Mouse (Mus musculus) embryonic facial prominence, embryonic 12.5 days (tissue): ENCODE data around the gene Ythdc1. TPM values are rescaled to one million over a fixed set of nuclear protein-coding genes. Genes with fewer than 3 reads are reported as not detected.
"Not testable (repeated sequence)": the region's sequence is repeated elsewhere in the genome, so short reads cannot be mapped to it uniquely, and the experiment has no call there.

ENCODE experiments used
- ATAC-seq: fragments of 200-750 bp; cut with Nextera tagmentation; 2 replicates; pipeline ENCODE4 v1.8.0; 2017; ENCODE audit not compliant: insufficient number of reproducible peaks, insufficient read depth, low FRiP score, low TSS enrichment
- H3K27ac ChIP-seq: fragments of 300-500 bp; sonication (generic); 2 replicates; pipeline ENCODE4 v1.5.1; 2016; ENCODE audit warnings: mild to moderate bottlenecking
- H3K27me3 ChIP-seq: fragments of 300-500 bp; sonication (generic); 2 replicates; pipeline ENCODE4 v1.6.1; 2016; ENCODE audit warnings: mild to moderate bottlenecking, moderate library complexity
- H3K36me3 ChIP-seq: fragments of 300-500 bp; sonication (generic); 2 replicates; pipeline ENCODE4 v1.6.1; 2016; ENCODE audit warnings: mild to moderate bottlenecking
- H3K4me1 ChIP-seq: fragments of 300-500 bp; sonication (generic); 2 replicates; pipeline ENCODE4 v1.6.1; 2016
- H3K4me2 ChIP-seq: fragments of 300-500 bp; sonication (generic); replicated peaks from 2 replicates; pipeline ENCODE4 v1.6.1; 2016; ENCODE audit warnings: mild to moderate bottlenecking, moderate library complexity
- H3K4me3 ChIP-seq: fragments of 300-500 bp; sonication (generic); 2 replicates; pipeline ENCODE4 v1.5.1; 2016; ENCODE audit warnings: mild to moderate bottlenecking
- H3K9ac ChIP-seq: fragments of 300-500 bp; sonication (generic); 2 replicates; pipeline ENCODE4 v1.6.1; 2016; ENCODE audit warnings: mild to moderate bottlenecking, moderate library complexity
- H3K9me3 ChIP-seq: fragments of 300-500 bp; sonication (generic); 2 replicates; pipeline ENCODE4 v1.6.1; 2016; ENCODE audit warnings: mild to moderate bottlenecking, moderate library complexity
- WGBS: fragments of 180-500 bp; shearing (Covaris S2); methylation state at CpG from one replicate; pipeline ENCODE4 v1.1.7; 2016; 5-methylcytosine and 5-hydroxymethylcytosine counted together
- polyA plus RNA-seq: library from polyadenylated mRNA; unstranded; fragments of >200 nt; fragmentation: Nextera tagmentation; extraction: Ambion mirVana; gene quantifications from 2 replicates; pipeline ENCODE4 v1.2.1, GENCODE M21; 2016

Gene Ythdc1
- polyA plus RNA-seq, 1 experiment from 2014 or later = 53.4 TPM

- not testable (repeated sequence) for H3K9me3 ChIP-seq, H3K4me2 ChIP-seq, ATAC-seq, H3K27me3 ChIP-seq, H3K27ac ChIP-seq, H3K4me3 ChIP-seq, H3K4me1 ChIP-seq, H3K9ac ChIP-seq
- H3K36me3 ChIP-seq = peaks cover 20% of the 10 kb centered on the region
- 90% methylated on average over 4 of the region's 4 CpGs for WGBS
Measured at GRCm38 (mm10) chr5:86836378-86836777, 32.4 kb downstream of the Ythdc1 start.

- Histone ChIP-seq H3K9ac (no peak overlapping the region), H3K27ac (no peak overlapping the region), H3K36me3 (peaks cover 18% of the 10 kb centered on the region), H3K4me1 (no peaks in the 10 kb centered on the region), H3K9me3 (0 out of 2 replicates have a peak, but pooled peaks cover 2% of the 10 kb centered on the region), H3K4me2 (no peak overlapping the region), H3K27me3 (no peaks in the 10 kb centered on the region), H3K4me3 (no peak overlapping the region)
- 80% methylated on average over 1 of the region's 1 CpGs for WGBS
- ATAC-seq = no peak
Measured at GRCm38 (mm10) chr5:86838110-86838509, 34.1 kb downstream of the Ythdc1 start.

DNA sequence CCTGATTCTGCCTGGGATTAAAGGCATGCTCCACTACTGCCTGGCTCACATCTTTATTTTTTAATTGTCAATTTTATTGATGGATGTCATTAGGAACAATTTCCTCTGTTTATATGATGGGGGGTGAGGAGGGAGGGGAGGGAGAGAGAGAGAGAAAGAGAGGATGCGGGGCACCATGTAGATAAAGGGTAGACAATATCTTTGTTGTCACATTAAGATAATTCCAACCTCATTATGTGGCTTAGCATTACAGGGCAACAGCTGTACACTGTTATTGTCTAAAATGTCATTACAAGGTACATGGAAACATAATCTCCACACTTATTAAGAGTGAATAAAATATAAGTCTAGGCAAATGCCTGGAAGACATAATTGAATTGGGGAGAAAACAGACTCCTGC, 35.5 kb downstream of the Ythdc1 start:
- 90% methylated on average over 1 of the region's 1 CpGs for WGBS
- no peak for ATAC-seq
- H3K27me3 ChIP-seq = no peaks in the 10 kb centered on the region
- no peak overlapping the region for H3K27ac ChIP-seq
- no peak overlapping the region for H3K9ac ChIP-seq
- H3K4me3 ChIP-seq = no peak overlapping the region
- peaks cover 16% of the 10 kb centered on the region for H3K36me3 ChIP-seq
- no peaks in the 10 kb centered on the region for H3K4me1 ChIP-seq
- H3K9me3 ChIP-seq = 0 out of 2 replicates have a peak, but pooled peaks cover 2% of the 10 kb centered on the region
- H3K4me2 ChIP-seq = no peak overlapping the region

- no peak overlapping the region for H3K4me2 ChIP-seq
- H3K36me3 ChIP-seq = peaks cover 14% of the 10 kb centered on the region
- 0 out of 2 replicates have a peak, but pooled peaks cover 2% of the 10 kb centered on the region for H3K9me3 ChIP-seq
- WGBS = 98% methylated on average over 2 of the region's 2 CpGs
- ATAC-seq = no peak
- no peak overlapping the region for H3K9ac ChIP-seq
- no peaks in the 10 kb centered on the region for H3K4me1 ChIP-seq
- H3K27me3 ChIP-seq = no peaks in the 10 kb centered on the region
- no peak overlapping the region for H3K4me3 ChIP-seq
- H3K27ac ChIP-seq = no peak overlapping the region
Measured at GRCm38 (mm10) chr5:86840207-86840606, 36.2 kb downstream of the Ythdc1 start.

- not testable (repeated sequence) for H3K4me3 ChIP-seq, H3K4me2 ChIP-seq, H3K4me1 ChIP-seq, H3K9ac ChIP-seq, H3K27me3 ChIP-seq, H3K27ac ChIP-seq, H3K9me3 ChIP-seq, H3K36me3 ChIP-seq, ATAC-seq
Measured at GRCm38 (mm10) chr5:86841261-86841660, 37.2 kb downstream of the Ythdc1 start.

GRCm38 (mm10) chr5:86850104-86850503, 46.1 kb downstream of the Ythdc1 start:
- Histone ChIP-seq H3K9ac (no peak overlapping the region), H3K4me1 (no peaks in the 10 kb centered on the region), H3K9me3 (no peaks in the 10 kb centered on the region), H3K27me3 (no peaks in the 10 kb centered on the region), H3K4me2 (no peak overlapping the region), H3K36me3 (no peaks in the 10 kb centered on the region), H3K27ac (no peak overlapping the region), H3K4me3 (no peak overlapping the region)
- no peak for ATAC-seq

- Histone ChIP-seq H3K36me3 (no peaks in the 10 kb centered on the region), H3K27me3 (no peaks in the 10 kb centered on the region), H3K9ac (no peak overlapping the region), H3K4me3 (no peak overlapping the region), H3K4me1 (no peaks in the 10 kb centered on the region), H3K4me2 (no peak overlapping the region), H3K9me3 (no peaks in the 10 kb centered on the region), H3K27ac (no peak overlapping the region)
- WGBS = 34% methylated on average over 5 of the region's 5 CpGs
- 0 out of 2 replicates have a peak, but pooled peaks have one; percentile 52 for ATAC-seq
Measured at GRCm38 (mm10) chr5:86851658-86852057, 47.6 kb downstream of the Ythdc1 start.

DNA sequence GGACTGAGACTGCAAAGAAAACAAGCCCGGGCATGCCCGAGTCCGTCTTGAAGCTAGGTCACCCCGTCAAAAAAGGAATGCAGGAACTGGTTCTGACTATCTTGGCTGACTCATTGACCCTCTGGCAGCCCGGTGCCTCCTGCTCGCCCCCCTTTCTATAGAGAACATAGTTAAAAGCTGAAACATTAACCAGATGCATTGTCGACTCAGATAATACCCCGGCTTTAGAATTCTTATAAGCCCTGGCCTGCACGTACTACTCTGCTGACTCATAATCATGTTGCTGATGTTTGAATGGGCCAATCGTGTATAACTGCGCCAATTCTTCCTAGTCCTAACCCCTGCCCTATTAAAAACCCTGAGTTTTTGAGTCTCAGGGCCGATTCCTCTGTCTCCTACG, 52.5 kb downstream of the Ythdc1 start:
- not testable (repeated sequence) for H3K9ac ChIP-seq, H3K4me3 ChIP-seq, H3K36me3 ChIP-seq, H3K4me1 ChIP-seq, H3K4me2 ChIP-seq, H3K27ac ChIP-seq, ATAC-seq, H3K27me3 ChIP-seq, H3K9me3 ChIP-seq
- 64% methylated on average over 13 of the region's 13 CpGs for WGBS

DNA sequence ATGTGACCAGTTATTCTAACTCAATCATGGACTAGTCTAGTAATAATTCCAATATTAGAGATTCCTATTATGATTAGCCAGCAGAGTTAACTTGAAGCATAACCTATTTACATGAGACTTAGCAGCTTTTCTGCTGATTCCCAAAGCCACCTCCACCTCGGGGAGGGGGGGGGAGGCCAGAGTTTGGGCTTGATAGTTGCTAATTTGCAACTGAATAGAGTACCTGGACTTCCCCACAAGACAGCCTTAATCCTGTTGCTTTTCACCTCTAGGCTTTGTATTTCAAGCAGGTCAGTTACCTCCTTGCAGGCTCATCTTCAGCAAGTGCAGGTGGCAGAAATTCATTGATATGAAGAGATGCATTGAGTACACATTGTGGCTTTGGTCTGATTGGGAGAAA, 53.7 kb downstream of the Ythdc1 start:
- Histone ChIP-seq H3K4me1 (no peaks in the 10 kb centered on the region), H3K4me3 (no peak overlapping the region), H3K27me3 (no peaks in the 10 kb centered on the region), H3K27ac (no peak overlapping the region), H3K36me3 (no peaks in the 10 kb centered on the region), H3K9me3 (no peaks in the 10 kb centered on the region), H3K4me2 (no peak overlapping the region), H3K9ac (no peak overlapping the region)
- WGBS = 11% methylated on average over 1 of the region's 1 CpGs
- ATAC-seq = no peak

DNA sequence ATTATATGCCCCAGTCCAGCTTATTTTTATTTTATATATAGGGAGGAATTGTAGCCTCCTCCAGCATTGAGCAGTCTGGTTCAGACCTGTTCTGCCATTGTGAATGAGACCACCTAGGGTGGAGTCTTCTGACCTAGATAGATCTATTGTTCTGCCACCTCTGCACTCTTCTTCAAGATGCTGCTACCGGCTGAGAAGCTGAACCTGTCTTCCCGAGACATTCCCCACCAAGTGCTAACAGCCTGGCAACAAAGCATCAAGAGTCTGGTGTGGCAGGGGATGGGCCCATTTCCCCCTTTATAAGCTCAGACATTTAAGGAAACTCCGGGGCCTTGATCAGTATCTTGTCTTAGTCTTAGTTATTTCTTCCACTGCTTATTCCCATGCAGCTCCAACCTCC, 54.3 kb downstream of the Ythdc1 start:
- H3K36me3 ChIP-seq = no peaks in the 10 kb centered on the region
- no peak overlapping the region for H3K4me3 ChIP-seq
- H3K4me2 ChIP-seq = no peak overlapping the region
- whole genome bisulfite sequencing = 43% methylated on average over 3 of the region's 3 CpGs
- H3K4me1 ChIP-seq = no peaks in the 10 kb centered on the region
- no peaks in the 10 kb centered on the region for H3K9me3 ChIP-seq
- H3K9ac ChIP-seq = no peak overlapping the region
- H3K27me3 ChIP-seq = no peaks in the 10 kb centered on the region
- ATAC-seq = no peak
- no peak overlapping the region for H3K27ac ChIP-seq

DNA sequence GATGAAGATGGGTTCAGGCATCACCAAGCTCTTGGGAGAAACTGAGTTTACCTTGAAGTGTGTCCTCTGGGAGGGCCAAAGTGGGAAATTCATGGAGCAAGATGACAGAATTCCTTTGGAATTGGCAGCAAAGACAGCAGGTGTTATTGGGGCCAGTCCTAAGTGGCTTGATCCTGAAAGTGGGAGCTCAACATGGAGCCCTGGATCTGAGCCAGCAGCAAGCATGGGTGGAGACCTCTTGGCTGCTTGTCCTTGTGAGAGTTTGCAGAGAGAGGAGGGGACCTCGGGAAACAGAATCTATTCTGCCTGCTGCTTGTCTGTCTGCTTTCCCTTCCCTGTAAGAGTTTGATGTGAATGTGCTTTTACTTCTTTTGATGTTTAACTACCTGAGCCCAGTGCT, 67.9 kb downstream of the Ythdc1 start:
- Histone ChIP-seq H3K9ac (no peak overlapping the region), H3K9me3 (no peaks in the 10 kb centered on the region), H3K27me3 (no peaks in the 10 kb centered on the region), H3K36me3 (no peaks in the 10 kb centered on the region), H3K27ac (no peak overlapping the region), H3K4me1 (no peaks in the 10 kb centered on the region), H3K4me3 (no peak overlapping the region), H3K4me2 (no peak overlapping the region)
- no peak for ATAC-seq
- WGBS = 52% methylated on average over 1 of the region's 1 CpGs
